Mouse (Mus musculus) left cerebral cortex, adult 6 months (tissue): ENCODE data around the gene St3gal2. TPM values are rescaled to one million over a fixed set of nuclear protein-coding genes. Genes with fewer than 3 reads are reported as not detected.

ENCODE experiments used
- long read RNA-seq, 2 experiments: library from polyadenylated mRNA; unstranded; transcript quantifications; one replicate each; pipeline ENCODE4 v2.0.0; 2019 to 2020
- polyA plus RNA-seq: library from polyadenylated mRNA; unstranded; fragments of <200 nt; fragmentation: Nextera tagmentation; gene quantifications from 2 replicates; pipeline ENCODE4 v1.2.3, GENCODE M21; 2021

The St3gal2 gene
- polyA plus RNA-seq, result 12.4 and 16.9 TPM in 2 replicates
- long read RNA-seq, experiment 1, full-length matches to known transcripts, result 20 of 73 reads
- long read RNA-seq, experiment 1, partial matches to known transcripts, result 47 of 73 reads
- long read RNA-seq, experiment 1, other reads (novel, unspliced or antisense), result 6 of 73 reads
- long read RNA-seq, experiment 2, full-length matches to known transcripts, result 2 of 23 reads
- long read RNA-seq, experiment 2, partial matches to known transcripts, result 20 of 23 reads
- long read RNA-seq, experiment 2, other reads (novel, unspliced or antisense), result 1 of 23 reads

GRCm38 (mm10) chr8:110919341-110920031 is at the start of gene St3gal2:
St3gal2 (plus strand) TSS chr8:110919922.

GRCm38 (mm10) chr8:110901839-110902578 is 17.7 kb upstream of the St3gal2 start, which contains the start of gene Fuk:
Fuk (minus strand) TSS chr8:110902488.

GRCm38 (mm10) chr8:110997547-110998531 is 78.1 kb downstream of the St3gal2 start, which contains the start of gene Ddx19a:
Ddx19a (minus strand) TSS chr8:110997800.

Other genes starting within 250 kb of the St3gal2 start
- gene Mtss1l, start 198.4 kb upstream of the St3gal2 start, polyA plus RNA-seq, result 19.7 and 42.3 TPM in 2 replicates
- 59.8 and 64.3 TPM in 2 replicates for gene Il34, start 114.0 kb upstream of the St3gal2 start, polyA plus RNA-seq
- 21.5 and 30.2 TPM in 2 replicates for gene Cog4, start 73.3 kb upstream of the St3gal2 start, polyA plus RNA-seq
- gene Sf3b3, start 73.1 kb upstream of the St3gal2 start, polyA plus RNA-seq, result 18.3 and 19.2 TPM in 2 replicates
- 3.6 and 4.3 TPM in 2 replicates for gene Fuk, start 17.4 kb upstream of the St3gal2 start, polyA plus RNA-seq
- gene Ddx19a, start 77.9 kb downstream of the St3gal2 start, polyA plus RNA-seq, result 6.5 and 9.9 TPM in 2 replicates
- gene Ddx19b, start 111.8 kb downstream of the St3gal2 start, polyA plus RNA-seq, result 4.1 and 5.3 TPM in 2 replicates
- 44.8 and 49.3 TPM in 2 replicates for gene Aars, start 113.2 kb downstream of the St3gal2 start, polyA plus RNA-seq
- gene Exosc6, start 136.4 kb downstream of the St3gal2 start, polyA plus RNA-seq, result 10.7 TPM in 1 of 2 replicates, not detected in the other
- 4.9 and 5.3 TPM in 2 replicates for gene Clec18a, start 172.5 kb downstream of the St3gal2 start, polyA plus RNA-seq
- 4.8 and 5.8 TPM in 2 replicates for gene Pdpr, start 174.7 kb downstream of the St3gal2 start, polyA plus RNA-seq